Mouse (Mus musculus) midbrain, embryonic 13.5 days (tissue): ENCODE measurements around the gene Odf2l. TPM values are rescaled to one million over a fixed set of nuclear protein-coding genes. Genes with fewer than 3 reads are reported as not detected.

Experiments
- ATAC-seq: fragments of 200-750 bp; cut with Nextera tagmentation; 2 replicates; pipeline ENCODE4 v1.8.0; 2017; ENCODE audit warnings: mild to moderate bottlenecking, moderate TSS enrichment, moderate library complexity
- H3K27ac ChIP-seq: fragments of 300-500 bp; sonication (generic); 2 replicates; pipeline ENCODE4 v1.5.1; 2015; ENCODE audit warnings: inconsistent platforms, mild to moderate bottlenecking, moderate library complexity
- H3K27me3 ChIP-seq: fragments of 300-500 bp; sonication (generic); 2 replicates; pipeline ENCODE4 v1.6.1; 2015; ENCODE audit warnings: mild to moderate bottlenecking, inconsistent platforms
- H3K36me3 ChIP-seq: fragments of 300-500 bp; sonication (generic); 2 replicates; pipeline ENCODE4 v1.6.1; 2015; ENCODE audit warnings: mild to moderate bottlenecking, inconsistent platforms
- H3K4me1 ChIP-seq: fragments of 300-500 bp; sonication (generic); replicated peaks from 2 replicates; pipeline ENCODE4 v1.6.1; 2015; ENCODE audit warnings: inconsistent platforms
- H3K4me2 ChIP-seq: fragments of 300-500 bp; sonication (generic); replicated peaks from 2 replicates; pipeline ENCODE4 v1.6.1; 2015; ENCODE audit warnings: moderate library complexity, mild to moderate bottlenecking, inconsistent platforms
- H3K4me3 ChIP-seq: fragments of 300-500 bp; sonication (generic); replicated peaks from 2 replicates; pipeline ENCODE4 v1.5.1; 2015; ENCODE audit warnings: mild to moderate bottlenecking, inconsistent platforms
- H3K9ac ChIP-seq: fragments of 300-500 bp; sonication (generic); replicated peaks from 2 replicates; pipeline ENCODE4 v1.6.1; 2015; ENCODE audit warnings: mild to moderate bottlenecking, inconsistent platforms
- H3K9me3 ChIP-seq: fragments of 300-500 bp; sonication (generic); 2 replicates; pipeline ENCODE4 v1.6.1; 2016; ENCODE audit warnings: mild to moderate bottlenecking, inconsistent platforms
- WGBS: fragments of 180-500 bp; shearing (Covaris S2); methylation state at CpG from one replicate; pipeline ENCODE4 v1.1.7; 2015; 5-methylcytosine and 5-hydroxymethylcytosine counted together
- polyA plus RNA-seq: library from polyadenylated mRNA; unstranded; fragments of >200 nt; fragmentation: Nextera tagmentation; extraction: Ambion mirVana; gene quantifications from 2 replicates; pipeline ENCODE4 v1.2.1, GENCODE M21; 2015

The Odf2l gene
- polyA plus RNA-seq, 1 experiment from 2014 or later, result 21.1 TPM

DNA sequence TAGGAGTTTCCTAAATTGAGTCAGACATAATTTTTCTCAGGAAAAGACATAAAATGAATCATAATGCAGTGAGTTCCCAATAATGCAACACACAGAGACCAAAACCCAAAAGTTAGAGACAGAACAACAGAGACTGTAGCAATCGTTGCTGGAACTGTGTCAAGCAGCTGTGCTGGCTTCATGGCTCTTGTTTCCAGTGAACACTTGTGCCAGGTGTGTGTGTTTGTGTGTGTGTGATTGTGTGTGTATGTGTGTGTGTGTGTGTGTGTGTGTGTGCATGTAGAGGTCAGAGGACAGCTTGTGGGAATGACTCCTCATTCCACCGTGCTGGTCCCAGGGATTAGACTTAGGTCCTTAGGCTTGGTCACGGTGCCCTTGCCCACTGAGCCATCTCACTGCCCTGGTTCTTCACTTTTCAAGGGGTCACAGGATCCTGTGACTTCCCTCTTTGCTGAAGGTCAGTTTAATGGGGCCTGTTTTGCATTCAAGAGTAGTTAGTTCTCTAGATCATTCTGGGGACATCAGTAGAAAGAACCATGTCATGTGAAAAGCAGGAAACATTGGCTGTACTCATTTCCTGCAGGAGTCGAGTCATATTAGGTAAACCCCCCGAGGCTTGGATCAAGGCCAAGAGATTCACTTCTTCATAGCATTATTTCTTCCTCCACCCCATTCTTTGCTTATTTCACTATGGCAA is 13.2 kb upstream of the Odf2l start:
- ATAC-seq, result no peak
- Histone ChIP-seq H3K4me3 (no peak overlapping the region), H3K36me3 (no peaks in the 10 kb centered on the region), H3K4me2 (no peak overlapping the region), H3K27ac (no peak overlapping the region), H3K9ac (no peak overlapping the region), H3K27me3 (no peaks in the 10 kb centered on the region), H3K4me1 (no peaks in the 10 kb centered on the region), H3K9me3 (no peaks in the 10 kb centered on the region)
- WGBS, result 82% methylated on average over 4 of the region's 5 CpGs

DNA sequence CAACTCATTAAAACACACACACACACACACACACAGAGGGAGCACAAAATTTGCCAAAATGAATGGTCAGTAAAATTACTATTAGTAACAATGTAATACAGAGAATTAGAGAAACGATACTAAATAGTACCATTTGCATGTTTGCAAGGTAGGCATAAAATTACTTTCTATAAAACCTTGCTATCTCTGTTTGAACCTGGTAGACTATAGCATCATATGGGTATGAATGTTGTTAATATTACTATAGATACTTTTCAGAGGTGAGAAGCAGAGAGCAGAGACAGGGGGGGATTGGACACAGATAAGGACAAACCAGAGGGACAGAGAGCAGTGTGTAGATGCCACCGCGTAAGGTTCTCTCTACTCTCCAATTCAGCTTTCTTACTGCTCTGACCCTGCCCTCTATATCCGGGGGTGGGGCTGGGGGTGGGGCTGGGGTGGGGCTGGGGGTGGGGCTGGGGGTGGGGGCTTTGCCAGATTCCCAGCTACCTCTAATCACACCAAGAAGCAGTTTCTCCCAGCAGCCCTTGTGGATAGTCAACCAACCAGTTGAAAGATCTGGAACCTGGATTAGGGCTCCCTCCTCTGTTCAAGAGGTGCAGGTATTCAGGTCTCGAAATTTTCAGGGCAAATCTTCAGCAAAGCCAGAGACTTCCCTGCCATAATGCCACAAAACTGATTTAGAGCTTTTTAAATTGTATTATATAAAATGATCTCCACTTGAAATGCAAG is 12.4 kb upstream of the Odf2l start:
- 0 out of 2 replicates have a peak, but pooled peaks have one; percentile 17 for ATAC-seq
- Histone ChIP-seq H3K9ac (no peak overlapping the region), H3K9me3 (no peaks in the 10 kb centered on the region), H3K27me3 (no peaks in the 10 kb centered on the region), H3K4me3 (no peak overlapping the region), H3K4me1 (no peaks in the 10 kb centered on the region), H3K36me3 (no peaks in the 10 kb centered on the region), H3K27ac (no peak overlapping the region), H3K4me2 (no peak overlapping the region)
- 68% methylated on average over 5 of the region's 5 CpGs for WGBS

DNA sequence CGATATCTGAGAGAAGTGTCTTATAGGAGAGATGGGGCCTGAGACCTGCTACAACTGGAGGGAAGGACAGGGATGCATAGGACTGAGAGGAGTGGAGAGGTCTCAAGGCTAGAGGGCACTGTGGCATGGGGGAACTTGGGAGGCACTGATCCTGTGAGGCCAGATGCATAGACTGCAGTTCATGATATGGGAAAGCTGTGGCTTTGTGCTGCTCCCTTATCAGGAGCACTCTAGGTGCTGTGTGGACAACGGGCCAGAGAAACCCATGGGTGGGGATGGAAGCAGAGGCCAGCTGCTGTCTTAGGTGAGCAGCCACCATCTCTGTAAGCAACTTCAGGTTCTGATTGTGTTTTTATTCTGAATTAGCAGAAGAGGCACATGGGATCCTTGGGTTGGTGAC is 3.2 kb upstream of the Odf2l start:
- Histone ChIP-seq H3K36me3 (no peaks in the 10 kb centered on the region), H3K4me2 (no peak overlapping the region), H3K4me1 (peaks cover 18% of the 10 kb centered on the region), H3K27me3 (no peaks in the 10 kb centered on the region), H3K9me3 (no peaks in the 10 kb centered on the region), H3K9ac (no peak overlapping the region), H3K4me3 (no peak overlapping the region), H3K27ac (no peak overlapping the region)
- 91% methylated on average over 2 of the region's 2 CpGs for WGBS
- no peak for ATAC-seq

DNA sequence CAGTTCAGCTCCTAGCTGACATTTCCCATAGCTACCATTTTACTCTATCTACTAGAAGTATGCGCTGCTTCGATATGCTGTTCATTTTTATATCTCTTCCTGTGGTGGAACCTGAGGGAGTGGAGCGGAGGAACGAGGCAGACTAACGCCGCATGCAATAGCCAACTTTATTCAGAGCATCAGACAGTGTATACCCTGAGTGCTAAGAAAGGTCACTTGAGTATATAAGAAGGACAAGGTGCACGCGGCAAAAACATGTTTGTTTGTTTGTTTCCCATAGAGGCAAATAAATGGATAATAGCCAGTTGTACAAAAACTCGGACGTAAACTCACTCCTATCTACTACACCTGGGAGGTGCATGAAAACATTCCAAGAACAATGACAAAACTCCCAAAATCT is 751 bp upstream of the Odf2l start:
- peak overlapping the region; percentile 96 for H3K27ac ChIP-seq
- H3K27me3 ChIP-seq, result no peaks in the 10 kb centered on the region
- ATAC-seq, result no peak
- peak overlapping the region; percentile 58 for H3K4me2 ChIP-seq
- H3K9ac ChIP-seq, result peak overlapping the region; percentile 70
- 84% methylated on average over 10 of the region's 10 CpGs for WGBS
- H3K4me1 ChIP-seq, result peaks cover 19% of the 10 kb centered on the region
- peak overlapping the region; percentile 69 for H3K4me3 ChIP-seq
- no peaks in the 10 kb centered on the region for H3K36me3 ChIP-seq
- H3K9me3 ChIP-seq, result no peaks in the 10 kb centered on the region

DNA sequence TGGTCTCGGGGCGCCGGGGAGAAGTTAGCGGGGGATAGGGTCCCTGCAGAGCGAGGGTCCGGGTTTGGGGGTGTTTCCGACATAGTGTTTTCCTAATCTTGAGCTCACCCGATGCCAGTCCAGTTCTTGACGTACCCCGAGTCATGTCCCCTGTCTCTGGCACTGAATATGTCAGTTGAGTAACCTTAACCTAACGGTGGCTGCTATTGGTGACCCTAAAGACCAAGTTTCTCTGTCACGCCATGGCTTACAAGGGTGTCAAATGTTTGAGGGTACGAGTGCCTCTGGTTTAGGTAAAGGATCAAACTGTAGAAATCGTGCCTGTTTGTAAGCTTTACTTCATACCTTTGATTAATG is 592 bp downstream of the Odf2l start:
- Histone ChIP-seq H3K4me1 (peaks cover 19% of the 10 kb centered on the region), H3K9me3 (no peaks in the 10 kb centered on the region), H3K9ac (peak overlapping the region; percentile 78), H3K4me3 (peak overlapping the region; percentile 69), H3K27me3 (no peaks in the 10 kb centered on the region), H3K4me2 (peak overlapping the region; percentile 75), H3K36me3 (no peaks in the 10 kb centered on the region), H3K27ac (peak overlapping the region; percentile 96)
- 5% methylated on average over 14 of the region's 14 CpGs for WGBS
- ATAC-seq, result no peak

DNA sequence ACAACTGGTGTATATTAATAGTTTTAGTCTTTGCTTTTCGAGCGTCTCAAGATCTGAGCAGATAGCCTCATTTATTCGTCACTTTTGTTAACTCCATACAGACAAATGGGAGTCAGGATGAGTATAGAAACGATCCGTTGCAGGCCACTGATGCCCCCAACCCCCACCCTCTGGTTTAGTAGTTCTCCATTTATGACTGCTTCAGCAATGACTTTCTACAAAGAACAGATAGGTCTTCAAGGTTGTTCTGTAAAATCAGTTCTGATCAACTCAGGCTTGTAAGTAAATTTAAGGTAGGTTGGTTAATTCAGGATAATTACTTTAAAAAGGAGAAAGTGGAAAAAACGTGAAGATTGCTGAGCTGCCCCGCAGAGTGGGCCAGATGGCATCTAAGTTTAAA is 1.0 kb downstream of the Odf2l start:
- ATAC-seq, result no peak
- WGBS, result 72% methylated on average over 7 of the region's 7 CpGs
- H3K4me2 ChIP-seq, result peak overlapping the region; percentile 75
- no peaks in the 10 kb centered on the region for H3K9me3 ChIP-seq
- H3K4me3 ChIP-seq, result peak overlapping the region; percentile 69
- peak overlapping the region; percentile 78 for H3K9ac ChIP-seq
- H3K4me1 ChIP-seq, result peaks cover 19% of the 10 kb centered on the region
- no peaks in the 10 kb centered on the region for H3K27me3 ChIP-seq
- no peak overlapping the region for H3K27ac ChIP-seq
- H3K36me3 ChIP-seq, result no peaks in the 10 kb centered on the region

DNA sequence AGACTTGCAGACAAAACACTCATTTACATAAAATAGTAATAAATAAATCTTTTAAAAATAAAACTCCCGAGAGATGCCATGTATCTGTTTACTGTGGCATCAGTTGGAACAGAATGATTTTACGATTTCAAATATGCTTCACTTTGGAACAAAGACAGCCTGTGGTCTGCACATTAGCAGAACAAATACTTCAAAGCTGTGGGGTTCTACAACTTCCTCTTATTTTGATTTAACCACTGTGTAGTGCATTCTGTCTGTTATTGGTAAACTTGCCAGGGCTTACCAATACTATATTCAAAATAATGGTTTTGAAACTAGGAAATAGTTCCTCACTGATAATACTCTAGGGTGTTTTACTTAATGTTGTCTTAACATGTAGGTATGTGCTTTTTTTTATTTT is 8.2 kb downstream of the Odf2l start:
- 95% methylated on average over 2 of the region's 2 CpGs for WGBS
- ATAC-seq, result no peak
- H3K27ac ChIP-seq, result no peak overlapping the region
- no peak overlapping the region for H3K9ac ChIP-seq
- H3K27me3 ChIP-seq, result no peaks in the 10 kb centered on the region
- H3K9me3 ChIP-seq, result no peaks in the 10 kb centered on the region
- H3K4me1 ChIP-seq, result no peaks in the 10 kb centered on the region
- H3K4me3 ChIP-seq, result no peak overlapping the region
- no peak overlapping the region for H3K4me2 ChIP-seq
- H3K36me3 ChIP-seq, result peaks cover 32% of the 10 kb centered on the region

DNA sequence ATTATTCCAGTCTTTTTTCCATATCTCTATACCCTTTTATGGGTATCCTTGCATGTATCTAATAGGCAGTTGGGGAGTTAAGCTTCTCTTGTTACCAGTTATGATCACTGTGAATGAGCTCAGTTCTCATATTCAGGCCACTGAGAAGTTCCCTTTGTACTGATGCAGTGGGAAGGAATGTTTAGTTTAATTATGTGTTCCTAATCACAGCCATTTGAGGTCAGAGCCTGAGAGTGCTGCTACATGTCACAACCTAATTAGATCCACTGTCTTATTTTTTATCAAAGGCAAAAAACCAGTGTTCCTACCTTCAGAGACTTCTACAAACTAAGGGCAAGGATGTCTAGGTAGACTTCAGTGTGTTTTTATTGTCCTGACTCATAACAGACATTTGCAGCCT is 11.0 kb downstream of the Odf2l start:
- no peak for ATAC-seq
- no peak overlapping the region for H3K27ac ChIP-seq
- no peaks in the 10 kb centered on the region for H3K9me3 ChIP-seq
- H3K27me3 ChIP-seq, result no peaks in the 10 kb centered on the region
- H3K36me3 ChIP-seq, result peaks cover 46% of the 10 kb centered on the region
- H3K9ac ChIP-seq, result no peak overlapping the region
- no peak overlapping the region for H3K4me2 ChIP-seq
- H3K4me1 ChIP-seq, result no peaks in the 10 kb centered on the region
- no peak overlapping the region for H3K4me3 ChIP-seq

DNA sequence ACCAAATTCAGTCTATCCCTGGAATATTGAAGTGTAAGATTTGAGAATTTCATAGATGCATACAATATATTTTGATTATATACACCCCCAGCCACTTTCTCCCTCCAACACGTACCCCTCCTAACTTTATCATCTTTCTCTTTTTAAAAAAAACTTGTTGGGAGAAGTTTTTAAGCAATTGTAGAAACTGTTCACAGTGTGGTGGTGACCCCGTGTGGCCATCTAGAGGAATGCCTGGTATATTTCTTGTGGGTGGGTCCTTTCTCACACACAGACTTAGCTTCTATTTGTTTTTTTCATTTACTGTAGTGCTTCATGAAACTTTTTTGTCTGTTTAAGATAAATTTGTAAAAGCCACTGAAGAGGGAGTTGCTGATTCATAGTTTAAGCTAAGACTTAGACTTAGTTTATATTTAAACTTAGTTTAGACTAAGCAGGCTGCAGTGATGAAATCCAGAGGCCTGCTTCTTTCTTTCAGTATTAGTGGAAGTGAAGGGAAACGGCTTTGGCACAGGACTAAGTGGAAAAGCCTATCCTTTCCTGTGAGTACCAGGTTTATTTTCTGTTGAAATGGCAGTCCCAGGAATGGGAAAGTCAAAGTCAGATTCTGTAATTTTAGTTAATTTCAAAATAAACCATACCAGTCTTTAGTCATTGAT is 13.0 kb downstream of the Odf2l start:
- H3K4me1 ChIP-seq, result no peaks in the 10 kb centered on the region
- no peaks in the 10 kb centered on the region for H3K9me3 ChIP-seq
- H3K9ac ChIP-seq, result no peak overlapping the region
- peaks cover 50% of the 10 kb centered on the region for H3K36me3 ChIP-seq
- 45% methylated on average over 3 of the region's 3 CpGs for WGBS
- ATAC-seq, result no peak; the same call in 1 of the 2 replicates
- no peak overlapping the region for H3K27ac ChIP-seq
- H3K4me3 ChIP-seq, result no peak overlapping the region
- H3K27me3 ChIP-seq, result no peaks in the 10 kb centered on the region
- H3K4me2 ChIP-seq, result no peak overlapping the region

DNA sequence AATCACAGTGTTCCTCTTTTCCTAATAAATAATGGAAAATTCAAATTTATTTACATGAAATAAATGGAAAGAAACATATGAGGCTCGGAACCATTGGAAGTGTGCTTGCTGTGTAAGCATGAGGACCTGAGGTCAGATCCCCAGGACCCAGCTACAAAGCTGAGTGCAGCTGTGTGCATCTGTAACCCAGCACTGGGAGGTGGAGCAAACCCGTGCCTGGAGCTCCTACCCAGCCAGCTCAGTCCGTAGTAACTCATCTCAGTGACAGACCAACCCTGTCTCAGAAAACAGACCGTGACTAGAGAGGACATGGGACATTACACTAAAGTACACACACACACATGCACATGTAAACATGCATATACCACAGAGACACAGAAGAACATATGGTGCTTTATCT is 21.8 kb downstream of the Odf2l start:
- Histone ChIP-seq H3K4me2 (no peak overlapping the region), H3K27ac (no peak overlapping the region), H3K4me1 (no peaks in the 10 kb centered on the region), H3K9ac (no peak overlapping the region), H3K9me3 (no peaks in the 10 kb centered on the region), H3K27me3 (no peaks in the 10 kb centered on the region), H3K4me3 (no peak overlapping the region), H3K36me3 (peaks cover 22% of the 10 kb centered on the region)
- WGBS, result 94% methylated on average over 4 of the region's 4 CpGs
- no peak for ATAC-seq

DNA sequence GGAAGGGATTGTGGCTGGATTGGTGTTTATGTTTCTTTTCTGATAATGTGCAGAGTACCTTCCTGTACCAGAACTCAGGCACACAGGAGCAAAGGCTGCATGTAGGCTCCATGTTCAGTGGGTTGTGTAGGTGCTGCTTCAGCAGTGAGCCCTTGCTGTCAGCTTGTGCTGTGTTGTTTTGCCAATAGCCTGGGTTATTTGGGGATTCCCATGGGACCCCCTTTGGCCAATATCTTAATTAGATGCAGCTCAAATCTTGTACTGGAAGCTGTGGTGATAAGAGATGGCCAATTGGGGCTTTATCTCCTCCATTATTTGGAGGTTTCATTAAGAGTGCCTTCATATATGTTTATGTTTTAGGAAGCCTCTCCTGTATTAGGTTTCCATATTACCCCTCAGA is 24.5 kb downstream of the Odf2l start:
- H3K9ac ChIP-seq, result no peak overlapping the region
- no peaks in the 10 kb centered on the region for H3K9me3 ChIP-seq
- peaks cover 21% of the 10 kb centered on the region for H3K36me3 ChIP-seq
- H3K27me3 ChIP-seq, result no peaks in the 10 kb centered on the region
- H3K4me2 ChIP-seq, result no peak overlapping the region
- no peaks in the 10 kb centered on the region for H3K4me1 ChIP-seq
- no peak overlapping the region for H3K27ac ChIP-seq
- no peak overlapping the region for H3K4me3 ChIP-seq
- ATAC-seq, result no peak

DNA sequence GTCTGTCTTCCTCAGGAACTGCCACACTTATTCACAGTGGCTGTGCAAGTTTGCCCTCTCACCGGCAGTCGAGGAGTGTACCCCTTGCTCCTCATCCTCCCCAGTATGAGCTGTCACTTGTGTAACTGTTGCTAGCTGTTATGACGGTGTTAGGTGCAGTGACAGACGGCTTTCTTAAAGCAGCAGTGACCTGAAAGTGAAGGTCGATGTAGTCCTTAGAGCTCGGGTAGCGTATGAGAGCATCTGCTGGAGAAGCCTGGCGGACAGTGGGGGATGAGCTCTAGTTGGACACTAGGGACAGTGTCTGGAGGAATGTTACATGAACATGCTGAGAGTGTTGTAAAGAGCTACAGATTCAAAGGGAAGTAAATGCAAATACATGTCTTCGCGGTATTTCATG is 25.5 kb downstream of the Odf2l start:
- no peaks in the 10 kb centered on the region for H3K9me3 ChIP-seq
- H3K4me3 ChIP-seq, result no peak overlapping the region
- no peak overlapping the region for H3K4me2 ChIP-seq
- no peak overlapping the region for H3K9ac ChIP-seq
- no peak for ATAC-seq
- no peak overlapping the region for H3K27ac ChIP-seq
- 86% methylated on average over 10 of the region's 10 CpGs for WGBS
- H3K4me1 ChIP-seq, result no peaks in the 10 kb centered on the region
- no peaks in the 10 kb centered on the region for H3K27me3 ChIP-seq
- H3K36me3 ChIP-seq, result peaks cover 17% of the 10 kb centered on the region
